Mouse (Mus musculus): ENCODE results near the gene Ephb2. TPM values are rescaled to one million over a fixed set of nuclear protein-coding genes. Genes with fewer than 3 reads are reported as not detected.
A peak's percentile ranks its signal among the peaks of the same experiment; 100 is the strongest.

The Ephb2 gene
- polyA plus RNA-seq, 1 experiment from 2014 or later: 18.9 TPM

DNA sequence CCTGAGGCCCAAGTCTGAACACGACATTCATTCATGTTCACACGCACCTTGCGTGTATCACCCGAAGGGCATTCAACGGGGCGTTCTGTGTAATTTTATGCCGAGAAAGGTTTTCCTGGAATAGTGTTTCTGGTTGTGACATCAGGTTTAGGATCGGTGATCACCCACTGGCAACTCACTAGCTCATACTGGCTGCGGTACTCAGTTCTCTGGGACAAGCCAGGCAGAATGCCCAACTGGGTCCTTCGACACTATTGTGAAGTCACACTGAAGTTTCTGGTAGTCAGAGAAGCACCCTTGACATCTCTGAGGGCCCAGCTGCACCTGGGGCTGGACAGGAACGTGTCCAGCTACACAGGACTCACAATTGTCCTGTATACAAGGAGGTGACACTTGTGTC lies 132.4 kb downstream of the Ephb2 start:
- Histone ChIP-seq H3K9ac (replicated peaks) (no peak overlapping the region), H3K4me3 (no peak overlapping the region), H3K4me2 (replicated peaks) (no peak overlapping the region), H3K4me1 (peaks cover 50% of the 10 kb centered on the region), H3K9me3 (no peaks in the 10 kb centered on the region), H3K27ac (replicated peaks) (peak overlapping the region; percentile 51), H3K36me3 (no peaks in the 10 kb centered on the region), H3K27me3 (no peaks in the 10 kb centered on the region)
- 86% methylated on average over 11 of the region's 11 CpGs for WGBS
- ATAC-seq (replicated peaks): no peak

DNA sequence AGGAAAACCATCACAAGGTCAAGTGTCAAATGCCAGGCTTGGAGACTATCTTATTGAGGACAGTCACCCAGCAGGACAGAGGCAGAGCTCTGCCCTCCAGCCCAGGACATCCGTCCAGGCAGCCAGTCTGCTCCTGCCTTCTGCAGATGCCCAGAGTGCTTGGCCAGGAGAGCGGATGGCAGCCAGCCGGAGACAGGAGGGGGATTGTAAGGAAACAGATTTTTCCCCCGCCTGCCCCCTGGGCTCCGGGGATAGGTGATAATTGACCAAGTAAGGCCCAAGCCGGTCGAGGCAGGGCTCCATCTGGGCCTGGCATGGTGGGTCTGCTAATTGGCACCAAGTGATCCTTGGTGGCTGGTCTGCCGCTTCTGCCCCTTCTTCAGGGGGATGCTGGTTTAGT lies 133.3 kb downstream of the Ephb2 start:
- H3K9ac ChIP-seq (replicated peaks): no peak overlapping the region
- no peaks in the 10 kb centered on the region for H3K9me3 ChIP-seq
- ATAC-seq (replicated peaks): peak; percentile 37
- H3K27me3 ChIP-seq: no peaks in the 10 kb centered on the region
- no peaks in the 10 kb centered on the region for H3K36me3 ChIP-seq
- peaks cover 48% of the 10 kb centered on the region for H3K4me1 ChIP-seq
- no peak overlapping the region for H3K4me3 ChIP-seq
- H3K27ac ChIP-seq (replicated peaks): 0 out of 2 replicates have a peak overlapping the region, but pooled peaks have one; percentile 43
- 38% methylated on average over 8 of the region's 8 CpGs for WGBS
- no peak overlapping the region for H3K4me2 ChIP-seq (replicated peaks)

DNA sequence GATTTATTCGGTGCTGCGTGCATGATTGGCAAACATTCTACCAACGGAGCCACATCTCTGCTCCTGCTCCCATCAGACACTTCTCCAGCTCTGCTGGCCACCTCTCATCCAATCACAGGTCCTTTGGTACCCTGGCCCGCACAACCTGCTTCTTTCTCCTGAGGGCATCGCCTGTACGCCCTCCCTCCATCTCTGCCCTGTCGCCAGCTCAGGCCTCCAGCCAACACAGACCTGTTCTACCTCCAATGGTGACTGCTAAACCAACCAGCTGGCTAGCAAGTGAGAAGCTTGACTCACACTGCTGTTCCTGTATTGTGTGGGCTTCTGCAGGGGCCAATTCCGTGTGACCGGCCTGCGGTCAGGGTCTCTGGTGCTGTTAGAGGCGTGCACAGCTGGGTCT lies 134.6 kb downstream of the Ephb2 start:
- Histone ChIP-seq H3K4me3 (no peak overlapping the region), H3K9me3 (no peaks in the 10 kb centered on the region), H3K27ac (replicated peaks) (0 out of 2 replicates have a peak overlapping the region, but pooled peaks have one; percentile 43), H3K4me1 (peaks cover 48% of the 10 kb centered on the region), H3K36me3 (no peaks in the 10 kb centered on the region), H3K4me2 (replicated peaks) (no peak overlapping the region), H3K27me3 (no peaks in the 10 kb centered on the region), H3K9ac (replicated peaks) (no peak overlapping the region)
- ATAC-seq (replicated peaks): no peak
- 83% methylated on average over 11 of the region's 11 CpGs for WGBS

DNA sequence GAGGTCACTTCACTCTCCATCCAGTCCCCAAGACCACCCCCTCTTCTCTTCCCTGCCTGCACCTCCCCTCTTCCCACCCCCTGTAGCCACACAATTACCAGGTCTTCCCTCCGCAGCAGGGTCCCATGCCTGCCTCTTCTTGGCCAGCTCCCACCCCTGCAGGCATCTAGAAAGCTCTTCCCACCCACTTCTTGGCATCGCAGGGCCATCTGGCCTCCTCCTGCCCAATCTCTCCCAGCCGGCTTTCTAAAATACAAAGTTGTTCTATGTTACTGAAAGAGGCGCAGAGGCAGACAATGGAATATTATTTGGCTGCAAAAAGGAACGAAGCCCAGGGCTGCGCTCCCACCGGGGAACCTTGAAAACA lies 136.7 kb downstream of the Ephb2 start:
- peaks cover 44% of the 10 kb centered on the region for H3K4me1 ChIP-seq
- H3K27ac ChIP-seq (replicated peaks): peak overlapping the region; percentile 61
- no peak overlapping the region for H3K4me2 ChIP-seq (replicated peaks)
- peaks cover 17% of the 10 kb centered on the region for H3K36me3 ChIP-seq
- no peak overlapping the region for H3K4me3 ChIP-seq
- no peak; the same call in 1 of the 2 replicates for ATAC-seq (replicated peaks)
- no peaks in the 10 kb centered on the region for H3K27me3 ChIP-seq
- no peaks in the 10 kb centered on the region for H3K9me3 ChIP-seq
- no peak overlapping the region for H3K9ac ChIP-seq (replicated peaks)
- WGBS: 28% methylated on average over 7 of the region's 7 CpGs

DNA sequence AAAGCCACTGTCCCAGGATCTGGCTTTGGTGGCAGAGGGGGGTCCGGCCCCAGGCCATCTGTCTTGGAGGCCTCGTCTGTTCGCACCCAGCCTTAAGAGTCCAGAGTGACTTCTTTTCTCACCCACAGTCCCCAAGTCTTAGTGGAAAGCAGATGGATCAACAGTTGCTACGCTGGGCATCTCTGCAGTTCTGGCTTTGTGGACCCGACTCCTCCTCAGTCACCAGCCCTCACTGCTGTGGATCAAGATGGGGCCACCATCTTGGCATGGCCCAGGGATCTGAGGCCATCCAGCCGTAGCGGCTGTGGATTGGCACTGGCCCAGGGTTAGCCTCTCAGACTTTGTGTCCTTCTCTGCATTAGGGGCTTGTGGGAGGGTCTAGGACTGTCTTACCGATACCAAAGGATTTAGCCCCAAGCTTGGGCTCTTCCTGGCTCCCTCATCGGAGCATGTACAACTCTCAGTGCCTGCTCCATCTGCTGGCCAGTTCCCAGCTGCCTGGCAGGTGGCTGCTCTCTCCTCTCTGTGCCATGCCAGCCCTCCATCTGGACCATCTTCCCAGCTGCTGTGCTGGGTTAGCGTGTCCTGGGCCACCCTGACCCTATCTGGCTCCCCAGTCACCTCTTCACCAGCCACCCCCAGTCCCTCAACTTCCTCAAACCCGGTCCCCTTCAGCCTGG lies 137.2 kb downstream of the Ephb2 start:
- peak; percentile 66 for ATAC-seq (replicated peaks)
- no peaks in the 10 kb centered on the region for H3K9me3 ChIP-seq
- H3K36me3 ChIP-seq: peaks cover 22% of the 10 kb centered on the region
- 56% methylated on average over 11 of the region's 11 CpGs for WGBS
- no peaks in the 10 kb centered on the region for H3K27me3 ChIP-seq
- no peak overlapping the region for H3K4me2 ChIP-seq (replicated peaks)
- no peak overlapping the region for H3K9ac ChIP-seq (replicated peaks)
- peaks cover 43% of the 10 kb centered on the region for H3K4me1 ChIP-seq
- H3K27ac ChIP-seq (replicated peaks): peak overlapping the region; percentile 61
- H3K4me3 ChIP-seq: no peak overlapping the region

DNA sequence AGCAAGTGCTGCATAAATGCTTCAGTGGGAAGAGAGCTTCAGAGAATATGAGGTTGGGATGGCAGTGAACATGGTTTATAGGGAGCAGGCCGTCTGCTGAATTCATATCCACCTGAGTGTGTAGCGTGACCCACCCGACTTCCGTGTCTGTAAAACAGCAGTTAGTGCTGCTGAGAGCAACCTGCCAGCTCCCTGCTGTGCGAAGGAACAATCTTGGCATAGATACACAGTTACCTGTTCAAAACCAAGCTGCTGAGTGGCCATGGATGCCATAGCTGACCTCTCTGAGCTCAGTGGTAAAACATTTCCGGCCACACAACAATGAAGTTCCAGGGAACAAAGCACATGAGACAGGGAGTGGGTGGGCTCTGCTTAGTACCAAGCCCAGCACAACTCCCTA lies 138.5 kb downstream of the Ephb2 start:
- Histone ChIP-seq H3K27me3 (no peaks in the 10 kb centered on the region), H3K9ac (replicated peaks) (no peak overlapping the region), H3K4me3 (no peak overlapping the region), H3K36me3 (peaks cover 34% of the 10 kb centered on the region), H3K4me1 (peaks cover 31% of the 10 kb centered on the region), H3K4me2 (replicated peaks) (no peak overlapping the region), H3K27ac (replicated peaks) (no peak overlapping the region), H3K9me3 (no peaks in the 10 kb centered on the region)
- WGBS: 81% methylated on average over 6 of the region's 6 CpGs
- ATAC-seq (replicated peaks): no peak

DNA sequence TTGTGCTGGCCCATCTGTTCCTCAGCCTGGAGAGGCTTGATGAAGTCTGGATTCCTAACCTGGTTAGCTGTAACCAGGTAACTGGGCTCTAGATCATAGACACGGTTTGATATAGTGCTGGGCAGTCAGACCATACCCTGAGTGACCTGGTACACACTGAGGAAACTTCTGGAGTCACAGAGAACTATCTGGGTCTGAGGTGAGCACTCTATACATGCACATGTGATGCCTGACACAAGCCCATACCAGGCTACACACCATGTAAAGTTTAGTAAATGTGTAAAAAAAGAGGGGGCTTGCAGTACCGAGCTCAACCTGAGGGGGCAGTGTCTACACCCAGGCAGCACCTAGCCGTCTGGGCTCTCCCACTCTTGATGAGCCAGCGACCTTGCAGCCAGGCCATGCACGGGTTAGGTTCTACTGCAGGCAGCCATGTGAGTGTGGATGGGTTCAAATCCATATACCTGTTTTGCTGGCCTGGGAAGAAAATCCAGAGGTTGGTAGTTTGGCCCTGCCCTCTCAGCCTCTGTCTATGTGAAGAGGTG lies 139.3 kb downstream of the Ephb2 start:
- Histone ChIP-seq H3K9me3 (no peaks in the 10 kb centered on the region), H3K27ac (replicated peaks) (no peak overlapping the region), H3K4me3 (no peak overlapping the region), H3K36me3 (peaks cover 43% of the 10 kb centered on the region), H3K9ac (replicated peaks) (no peak overlapping the region), H3K4me1 (peaks cover 22% of the 10 kb centered on the region), H3K4me2 (replicated peaks) (no peak overlapping the region), H3K27me3 (no peaks in the 10 kb centered on the region)
- ATAC-seq (replicated peaks): no peak; the same call in 1 of the 2 replicates
- WGBS: 19% methylated on average over 5 of the region's 5 CpGs

DNA sequence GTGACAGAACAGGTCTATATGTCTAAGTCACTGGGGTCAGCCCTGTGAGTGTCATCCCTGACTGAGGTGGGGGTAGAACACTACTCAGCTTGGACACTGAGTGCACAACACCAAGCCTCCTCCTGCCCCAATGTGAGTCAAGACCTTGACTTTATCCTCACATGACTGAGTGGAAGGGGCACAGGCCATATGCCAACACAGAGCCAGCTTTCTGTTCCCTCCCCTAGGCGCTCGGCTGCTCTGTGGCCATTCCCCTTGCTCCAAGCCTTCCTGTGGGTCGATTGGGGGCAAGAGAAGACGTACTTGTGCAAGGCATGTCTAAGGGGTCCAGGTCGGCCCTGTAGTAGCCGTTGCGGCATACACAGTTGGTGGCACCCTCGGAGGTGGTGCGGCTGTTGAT lies 140.1 kb downstream of the Ephb2 start:
- Histone ChIP-seq H3K36me3 (peaks cover 43% of the 10 kb centered on the region), H3K9me3 (no peaks in the 10 kb centered on the region), H3K4me3 (no peak overlapping the region), H3K9ac (replicated peaks) (no peak overlapping the region), H3K4me1 (peaks cover 16% of the 10 kb centered on the region), H3K4me2 (replicated peaks) (no peak overlapping the region), H3K27me3 (no peaks in the 10 kb centered on the region), H3K27ac (replicated peaks) (no peak overlapping the region)
- WGBS: 92% methylated on average over 9 of the region's 9 CpGs
- no peak for ATAC-seq (replicated peaks)

DNA sequence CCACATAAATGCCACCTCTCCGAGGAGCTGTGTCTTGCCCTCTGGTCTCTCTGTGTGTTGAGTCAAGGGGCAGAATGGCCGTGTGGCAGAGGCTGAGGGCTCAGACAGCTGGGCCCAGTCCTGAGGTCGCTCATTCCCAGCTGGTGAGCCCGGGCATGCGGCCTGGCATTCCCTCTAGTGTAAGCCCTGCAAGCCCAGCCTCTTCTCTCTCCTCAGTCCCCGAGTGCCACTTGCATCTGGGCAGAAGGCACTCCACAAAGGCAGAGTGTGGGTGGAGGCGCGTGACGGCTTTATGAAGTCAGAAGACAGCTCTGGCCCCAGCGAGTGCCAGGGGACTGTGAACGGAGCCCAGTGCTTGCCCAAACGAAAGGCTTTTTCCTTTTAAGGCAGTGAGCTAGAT lies 145.8 kb downstream of the Ephb2 start:
- 85% methylated on average over 12 of the region's 12 CpGs for WGBS
- Histone ChIP-seq H3K36me3 (peaks cover 35% of the 10 kb centered on the region), H3K4me3 (no peak overlapping the region), H3K27ac (replicated peaks) (no peak overlapping the region), H3K4me2 (replicated peaks) (no peak overlapping the region), H3K9me3 (no peaks in the 10 kb centered on the region), H3K4me1 (no peaks in the 10 kb centered on the region), H3K27me3 (no peaks in the 10 kb centered on the region), H3K9ac (replicated peaks) (no peak overlapping the region)
- no peak for ATAC-seq (replicated peaks)

DNA sequence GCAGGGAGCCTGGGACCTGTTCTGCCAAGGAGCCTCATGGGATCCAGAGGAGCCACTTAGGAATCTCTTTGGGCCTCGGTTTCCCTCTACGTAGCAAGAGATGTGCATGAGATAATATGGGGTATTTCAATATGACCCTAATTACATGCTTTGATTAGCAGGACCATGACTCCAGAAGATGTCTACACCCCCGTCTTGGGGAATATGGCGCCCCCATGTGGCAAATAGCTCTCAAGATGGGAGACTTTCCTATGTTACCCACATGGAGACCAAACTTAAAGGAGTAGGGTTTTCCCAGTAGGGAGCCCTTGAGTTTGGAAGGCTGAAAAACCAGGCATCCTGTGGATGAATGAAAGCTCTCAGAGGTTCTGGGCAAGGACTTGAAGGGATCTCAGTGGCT lies 147.7 kb downstream of the Ephb2 start:
- Histone ChIP-seq H3K27me3 (no peaks in the 10 kb centered on the region), H3K4me2 (replicated peaks) (no peak overlapping the region), H3K36me3 (peaks cover 19% of the 10 kb centered on the region), H3K9me3 (no peaks in the 10 kb centered on the region), H3K9ac (replicated peaks) (no peak overlapping the region), H3K27ac (replicated peaks) (no peak overlapping the region), H3K4me1 (no peaks in the 10 kb centered on the region), H3K4me3 (no peak overlapping the region)
- ATAC-seq (replicated peaks): no peak
- WGBS: 72% methylated on average over 4 of the region's 4 CpGs

DNA sequence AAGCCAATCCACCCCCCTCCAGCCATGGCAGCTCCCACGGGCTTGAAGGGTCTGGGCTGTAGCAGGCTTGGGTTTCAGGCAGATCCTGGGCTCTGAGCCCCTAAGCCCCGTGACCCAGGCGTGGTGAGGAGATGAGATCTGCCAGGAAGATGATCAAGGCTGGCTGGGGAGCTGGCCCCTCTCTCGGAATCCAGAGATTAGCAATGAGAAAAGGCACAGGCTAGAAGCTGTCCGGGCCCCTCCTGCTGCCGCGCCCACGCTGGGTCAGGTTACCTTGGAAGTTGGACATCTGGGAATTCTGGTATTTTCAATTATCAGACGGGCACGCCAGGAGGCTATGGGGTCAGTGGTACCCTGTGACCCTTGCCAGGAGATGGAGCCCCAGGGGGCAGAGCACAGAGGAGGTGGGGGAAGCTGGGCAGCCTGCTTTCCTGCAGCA lies 150.3 kb downstream of the Ephb2 start:
- ATAC-seq (replicated peaks): no peak
- Histone ChIP-seq H3K27me3 (no peaks in the 10 kb centered on the region), H3K4me1 (no peaks in the 10 kb centered on the region), H3K27ac (replicated peaks) (no peak overlapping the region), H3K4me3 (no peak overlapping the region), H3K9ac (replicated peaks) (no peak overlapping the region), H3K4me2 (replicated peaks) (no peak overlapping the region), H3K36me3 (peaks cover 7% of the 10 kb centered on the region; the same call in 1 of the 2 replicates), H3K9me3 (no peaks in the 10 kb centered on the region)
- WGBS: 62% methylated on average over 10 of the region's 10 CpGs

DNA sequence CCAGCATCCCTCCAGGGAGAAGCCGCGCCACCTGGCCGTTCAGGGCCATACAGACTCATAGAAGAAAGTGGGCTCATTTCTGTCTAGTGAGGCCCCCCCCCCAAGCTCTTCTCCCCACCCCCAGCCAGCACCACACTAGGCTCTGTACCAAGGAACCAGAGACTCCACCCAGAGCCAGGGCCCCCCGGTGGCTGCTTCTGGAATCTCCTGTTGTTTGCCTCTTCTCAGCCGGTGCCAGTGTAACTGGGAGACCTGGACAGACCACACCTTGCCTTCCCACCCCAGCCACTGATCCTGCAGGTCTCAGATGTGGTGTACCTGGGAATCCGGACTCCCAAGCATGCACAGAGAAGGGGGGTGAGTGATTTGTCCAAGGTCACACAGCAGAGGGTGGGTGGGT lies 151.3 kb downstream of the Ephb2 start:
- Histone ChIP-seq H3K4me2 (replicated peaks) (no peak overlapping the region), H3K4me1 (no peaks in the 10 kb centered on the region), H3K27ac (replicated peaks) (no peak overlapping the region), H3K4me3 (no peak overlapping the region), H3K9ac (replicated peaks) (no peak overlapping the region), H3K36me3 (peaks cover 7% of the 10 kb centered on the region; the same call in 1 of the 2 replicates), H3K27me3 (no peaks in the 10 kb centered on the region), H3K9me3 (no peaks in the 10 kb centered on the region)
- WGBS: 84% methylated on average over 6 of the region's 6 CpGs
- no peak for ATAC-seq (replicated peaks)

DNA sequence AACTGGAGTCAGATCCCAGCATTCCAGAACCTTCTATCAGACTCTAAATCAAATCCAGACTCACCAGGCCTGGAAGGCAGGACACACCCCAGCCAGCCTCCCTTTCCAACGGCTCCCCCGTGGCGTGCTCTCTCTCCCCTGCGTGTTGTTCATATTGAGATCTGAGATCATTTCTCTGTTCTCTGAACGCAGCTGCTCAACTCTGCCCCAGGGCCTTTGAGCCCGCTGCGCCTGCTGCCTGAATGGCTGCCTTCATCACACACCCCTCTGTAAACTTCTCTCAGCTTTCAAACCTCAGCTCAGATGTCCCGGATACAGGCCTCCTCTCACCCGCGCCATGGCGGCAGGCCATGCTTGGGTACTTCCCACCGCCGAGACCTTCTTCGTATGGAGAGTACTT lies 155.1 kb downstream of the Ephb2 start:
- no peaks in the 10 kb centered on the region for H3K27me3 ChIP-seq
- 0 out of 2 replicates have a peak, but pooled peaks cover 7% of the 10 kb centered on the region for H3K36me3 ChIP-seq
- H3K4me1 ChIP-seq: 0 out of 2 replicates have a peak, but pooled peaks cover 3% of the 10 kb centered on the region
- no peak overlapping the region for H3K4me3 ChIP-seq
- H3K9me3 ChIP-seq: no peaks in the 10 kb centered on the region
- 77% methylated on average over 14 of the region's 14 CpGs for WGBS
- H3K9ac ChIP-seq (replicated peaks): no peak overlapping the region
- H3K27ac ChIP-seq (replicated peaks): no peak overlapping the region
- H3K4me2 ChIP-seq (replicated peaks): no peak overlapping the region
- no peak for ATAC-seq (replicated peaks)
